Mouse (Mus musculus) liver, embryonic 11.5 days (tissue): ENCODE measurements around the gene Pcbp4. TPM values are rescaled to one million over a fixed set of nuclear protein-coding genes. Genes with fewer than 3 reads are reported as not detected.
A peak's percentile ranks its signal among the peaks of the same experiment; 100 is the strongest.

ENCODE experiments used
- ATAC-seq: fragments of 200-750 bp; cut with Nextera tagmentation; replicated peaks from 2 replicates; pipeline ENCODE4 v1.8.0; 2017; ENCODE audit warnings: moderate number of reproducible peaks, mild to moderate bottlenecking, moderate TSS enrichment, moderate library complexity; ENCODE audit not compliant: low FRiP score
- DNase-seq: peaks from one replicate; pipeline ENCODE4 v3.0.0-alpha.2; 2017; ENCODE audit warnings: low spot score
- H3K27ac ChIP-seq: fragments of 300-500 bp; sonication (generic); 2 replicates; pipeline ENCODE4 v1.5.1; 2014; ENCODE audit warnings: mild to moderate bottlenecking, low read depth, low read length, control low read depth
- H3K27me3 ChIP-seq: fragments of 300-500 bp; sonication (generic); replicated peaks from 2 replicates; pipeline ENCODE4 v1.6.1; 2014; ENCODE audit warnings: low read length, mixed read lengths; ENCODE audit not compliant: control insufficient read depth, insufficient read depth
- H3K36me3 ChIP-seq: fragments of 300-500 bp; sonication (generic); 2 replicates; pipeline ENCODE4 v1.6.1; 2014; ENCODE audit warnings: mild to moderate bottlenecking, low read length, moderate library complexity, mixed read lengths; ENCODE audit not compliant: control insufficient read depth, insufficient read depth
- H3K4me1 ChIP-seq: fragments of 300-500 bp; sonication (generic); replicated peaks from 2 replicates; pipeline ENCODE4 v1.6.1; 2014; ENCODE audit warnings: low read length, mixed read lengths; ENCODE audit not compliant: control insufficient read depth, insufficient read depth
- H3K4me2 ChIP-seq: fragments of 300-500 bp; sonication (generic); 2 replicates; pipeline ENCODE4 v1.6.1; 2014; ENCODE audit warnings: mild to moderate bottlenecking, control low read depth, moderate library complexity
- H3K4me3 ChIP-seq: fragments of 300-500 bp; sonication (generic); 2 replicates; pipeline ENCODE4 v1.5.1; 2014; ENCODE audit warnings: low read depth, low read length, control low read depth
- H3K9ac ChIP-seq: fragments of 300-500 bp; sonication (generic); 2 replicates; pipeline ENCODE4 v1.6.1; 2014; ENCODE audit warnings: low read depth, low read length, control low read depth
- H3K9me3 ChIP-seq: fragments of 300-500 bp; sonication (generic); 2 replicates; pipeline ENCODE4 v1.6.1; 2016; ENCODE audit warnings: low read length, inconsistent platforms, mixed read lengths; ENCODE audit not compliant: control insufficient read depth
- WGBS: fragments of 180-500 bp; shearing (Covaris S2); extraction: QIAGEN DNeasy Blood & Tissue Kit; methylation state at CpG from one replicate; pipeline ENCODE4 v1.1.7; 2014; 5-methylcytosine and 5-hydroxymethylcytosine counted together
- polyA plus RNA-seq: library from polyadenylated mRNA; unstranded; fragments of >200 nt; fragmentation: Nextera tagmentation; extraction: Ambion mirVana; gene quantifications from 2 replicates; pipeline ENCODE4 v1.2.1, GENCODE M21; 2014

Pcbp4 gene
- polyA plus RNA-seq, 1 experiment from 2014 or later: 62.4 TPM

- Histone ChIP-seq H3K4me2 (peak overlapping the region; percentile 81), H3K27me3 (peaks cover 29% of the 10 kb centered on the region), H3K4me1 (peaks cover 7% of the 10 kb centered on the region), H3K27ac (no peak overlapping the region), H3K36me3 (peaks cover 15% of the 10 kb centered on the region), H3K9me3 (no peaks in the 10 kb centered on the region), H3K4me3 (peak overlapping the region; percentile 52), H3K9ac (peak overlapping the region; percentile 52)
- 5% methylated on average over 98 of the region's 99 CpGs for WGBS
- DNase-seq: peak; percentile 65
- ATAC-seq: peak; percentile 35
Observed at GRCm38 (mm10) chr9:106464751-106465541, 11.9 kb downstream of the Pcbp4 start.

GRCm38 (mm10) chr9:106465571-106466200 lies 12.6 kb downstream of the Pcbp4 start, which contains the start of gene Gpr62:
TSS of gene Gpr62 (minus strand) at chr9:106465938.
- peaks cover 7% of the 10 kb centered on the region for H3K4me1 ChIP-seq
- peaks cover 13% of the 10 kb centered on the region; the same call in 1 of the 2 replicates for H3K36me3 ChIP-seq
- DNase-seq: no peak
- H3K9ac ChIP-seq: peak within 1 kb of the TSS; percentile 52
- H3K27me3 ChIP-seq: peaks cover 29% of the 10 kb centered on the region
- no peaks in the 10 kb centered on the region for H3K9me3 ChIP-seq
- WGBS: 40% methylated on average over 26 of the region's 26 CpGs
- H3K4me2 ChIP-seq: peak within 1 kb of the TSS; percentile 81
- no peak within 1 kb of the TSS for H3K27ac ChIP-seq
- ATAC-seq: no peak
- H3K4me3 ChIP-seq: peak within 1 kb of the TSS; percentile 52

- DNase-seq: no peak
- Histone ChIP-seq H3K36me3 (0 out of 2 replicates have a peak, but pooled peaks cover 8% of the 10 kb centered on the region), H3K9me3 (no peaks in the 10 kb centered on the region), H3K9ac (no peak overlapping the region), H3K4me2 (no peak overlapping the region), H3K27ac (no peak overlapping the region), H3K4me3 (no peak overlapping the region), H3K27me3 (peaks cover 29% of the 10 kb centered on the region), H3K4me1 (peaks cover 7% of the 10 kb centered on the region)
- ATAC-seq: no peak
- 78% methylated on average over 6 of the region's 6 CpGs for WGBS
Observed at GRCm38 (mm10) chr9:106466721-106467120, 13.6 kb downstream of the Pcbp4 start.

GRCm38 (mm10) chr9:106467746-106468145 lies 14.7 kb downstream of the Pcbp4 start:
- Histone ChIP-seq H3K9me3 (no peaks in the 10 kb centered on the region), H3K27ac (no peak overlapping the region), H3K36me3 (0 out of 2 replicates have a peak, but pooled peaks cover 3% of the 10 kb centered on the region), H3K4me3 (no peak overlapping the region), H3K4me1 (peaks cover 7% of the 10 kb centered on the region), H3K9ac (no peak overlapping the region), H3K27me3 (peaks cover 29% of the 10 kb centered on the region), H3K4me2 (no peak overlapping the region)
- DNase-seq: no peak
- ATAC-seq: no peak
- WGBS: 86% methylated on average over 7 of the region's 7 CpGs

GRCm38 (mm10) chr9:106469317-106469716 lies 16.2 kb downstream of the Pcbp4 start:
- Histone ChIP-seq H3K4me1 (peaks cover 12% of the 10 kb centered on the region), H3K4me3 (no peak overlapping the region), H3K4me2 (no peak overlapping the region), H3K27me3 (peaks cover 19% of the 10 kb centered on the region), H3K36me3 (no peaks in the 10 kb centered on the region), H3K27ac (no peak overlapping the region), H3K9ac (no peak overlapping the region), H3K9me3 (no peaks in the 10 kb centered on the region)
- no peak for ATAC-seq
- 51% methylated on average over 6 of the region's 6 CpGs for WGBS
- DNase-seq: no peak

- Histone ChIP-seq H3K36me3 (no peaks in the 10 kb centered on the region), H3K4me1 (peaks cover 12% of the 10 kb centered on the region), H3K9ac (no peak overlapping the region), H3K9me3 (no peaks in the 10 kb centered on the region), H3K4me3 (no peak overlapping the region), H3K27ac (no peak overlapping the region), H3K4me2 (no peak overlapping the region), H3K27me3 (peaks cover 15% of the 10 kb centered on the region)
- 55% methylated on average over 9 of the region's 9 CpGs for WGBS
- no peak for DNase-seq
- no peak for ATAC-seq
Observed at GRCm38 (mm10) chr9:106469776-106470175, 16.7 kb downstream of the Pcbp4 start.

- Histone ChIP-seq H3K4me2 (peak overlapping the region; percentile 37), H3K4me3 (no peak overlapping the region), H3K4me1 (peaks cover 20% of the 10 kb centered on the region), H3K27ac (no peak overlapping the region), H3K27me3 (peaks cover under 1% of the 10 kb centered on the region; the same call in 1 of the 2 replicates), H3K9me3 (no peaks in the 10 kb centered on the region), H3K36me3 (no peaks in the 10 kb centered on the region), H3K9ac (no peak overlapping the region)
- DNase-seq: no peak
- 66% methylated on average over 14 of the region's 14 CpGs for WGBS
- ATAC-seq: no peak
Observed at GRCm38 (mm10) chr9:106470991-106471750, 18.1 kb downstream of the Pcbp4 start.

GRCm38 (mm10) chr9:106471892-106472291 lies 18.8 kb downstream of the Pcbp4 start:
- H3K27me3 ChIP-seq: no peaks in the 10 kb centered on the region
- H3K36me3 ChIP-seq: no peaks in the 10 kb centered on the region
- H3K4me2 ChIP-seq: peak overlapping the region; percentile 37
- H3K27ac ChIP-seq: no peak overlapping the region
- DNase-seq (no peak), ATAC-seq (no peak)
- H3K9ac ChIP-seq: no peak overlapping the region
- no peak overlapping the region for H3K4me3 ChIP-seq
- no peaks in the 10 kb centered on the region for H3K9me3 ChIP-seq
- H3K4me1 ChIP-seq: peaks cover 23% of the 10 kb centered on the region
- WGBS: 35% methylated on average over 5 of the region's 5 CpGs
